Mouse (Mus musculus): ENCODE results near the gene Elavl2. TPM values are rescaled to one million over a fixed set of nuclear protein-coding genes. Genes with fewer than 3 reads are reported as not detected.

Gene Elavl2
- polyA plus RNA-seq, 1 experiment from 2014 or later, result 2.4 TPM

DNA sequence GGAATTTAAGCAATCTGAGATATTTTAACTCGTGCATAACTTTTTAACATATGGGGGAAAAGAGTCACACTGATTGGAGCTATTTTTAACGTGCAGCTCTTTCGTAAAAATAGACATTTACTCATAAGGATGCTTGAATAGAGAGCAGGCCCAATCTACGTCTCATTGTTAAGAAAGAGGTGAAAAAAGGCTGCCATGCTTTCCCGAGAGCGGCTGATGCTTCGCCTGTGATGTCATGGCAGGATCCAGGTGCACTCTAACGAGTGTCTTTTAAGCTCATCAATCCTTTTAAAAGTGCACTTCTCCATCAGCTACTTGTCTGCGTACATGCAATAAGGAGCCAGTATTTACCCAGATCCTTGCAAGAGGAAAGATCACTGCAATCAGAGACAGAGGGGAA lies 156.0 kb downstream of the Elavl2 start:
- 59% methylated on average over 9 of the region's 9 CpGs for WGBS
- Histone ChIP-seq H3K27me3 (replicated peaks) (no peaks in the 10 kb centered on the region), H3K4me1 (replicated peaks) (0 out of 2 replicates have a peak, but pooled peaks cover 3% of the 10 kb centered on the region), H3K4me3 (no peak overlapping the region), H3K9ac (no peak overlapping the region), H3K4me2 (no peak overlapping the region), H3K27ac (ENCODE audit: poor library complexity, severe bottlenecking) (no peak overlapping the region), H3K36me3 (no peaks in the 10 kb centered on the region), H3K9me3 (replicated peaks) (no peaks in the 10 kb centered on the region)
- ATAC-seq (ENCODE audit: insufficient number of reproducible peaks, low FRiP score), result no peak

DNA sequence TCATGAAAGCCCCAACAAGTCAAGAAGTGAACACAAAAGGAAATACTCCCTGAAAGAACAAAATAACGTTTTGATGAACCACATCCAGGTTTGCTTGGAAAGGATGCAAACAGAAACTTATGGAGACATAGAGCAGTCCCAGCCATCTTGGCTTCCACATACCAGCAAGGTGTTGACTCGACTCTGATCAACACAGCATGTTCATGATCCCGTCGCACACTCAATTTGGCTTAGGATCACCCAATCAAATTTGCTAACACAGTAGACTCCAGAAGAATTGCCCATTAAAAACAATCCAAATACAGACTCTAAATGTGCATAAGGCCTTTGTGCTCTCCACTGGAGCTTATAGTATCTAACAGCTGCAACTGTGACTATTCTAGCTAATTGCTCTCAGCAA lies 156.7 kb downstream of the Elavl2 start:
- H3K9ac ChIP-seq, result no peak overlapping the region
- H3K36me3 ChIP-seq, result no peaks in the 10 kb centered on the region
- H3K27ac ChIP-seq (ENCODE audit: poor library complexity, severe bottlenecking), result no peak overlapping the region
- H3K27me3 ChIP-seq (replicated peaks), result no peaks in the 10 kb centered on the region
- H3K9me3 ChIP-seq (replicated peaks), result no peaks in the 10 kb centered on the region
- ATAC-seq (ENCODE audit: insufficient number of reproducible peaks, low FRiP score), result no peak
- H3K4me1 ChIP-seq (replicated peaks), result 0 out of 2 replicates have a peak, but pooled peaks cover 3% of the 10 kb centered on the region
- 82% methylated on average over 4 of the region's 4 CpGs for WGBS
- no peak overlapping the region for H3K4me3 ChIP-seq
- no peak overlapping the region for H3K4me2 ChIP-seq

DNA sequence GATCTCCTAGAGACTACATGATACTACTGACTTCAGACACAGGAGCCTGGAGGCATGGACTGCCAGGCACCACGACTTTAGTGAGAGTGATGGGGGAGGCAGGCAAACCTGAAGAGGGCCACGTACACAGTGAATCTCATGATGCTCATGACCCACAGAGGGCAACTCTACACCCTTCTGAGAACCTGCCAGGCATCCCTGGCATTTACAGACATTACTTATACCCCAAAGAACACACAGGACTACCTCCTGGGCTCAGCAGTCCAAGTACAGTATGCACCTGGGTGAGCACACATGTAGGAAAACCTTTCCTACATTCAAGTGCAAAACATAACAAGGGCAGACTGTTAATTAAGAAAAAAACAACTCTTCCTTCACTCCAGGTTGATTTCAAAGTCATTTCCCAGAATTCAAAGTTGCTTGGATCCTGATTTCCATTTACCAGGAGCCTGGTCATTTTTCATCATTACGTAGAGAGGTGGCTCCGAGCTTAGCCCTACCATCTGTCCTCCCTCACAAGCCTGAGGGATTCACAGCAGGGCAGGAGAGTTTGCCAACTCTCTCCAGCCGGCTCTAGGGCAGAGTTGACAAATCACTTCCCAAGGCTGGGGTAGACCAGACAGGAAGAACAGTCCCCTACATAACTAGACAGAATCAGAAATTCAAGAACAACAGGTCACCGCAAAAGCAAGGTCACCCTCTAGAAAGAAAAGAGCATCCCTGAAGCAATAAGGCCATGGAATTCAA lies 161.7 kb downstream of the Elavl2 start:
- Histone ChIP-seq H3K4me2 (no peak overlapping the region), H3K4me1 (replicated peaks) (0 out of 2 replicates have a peak, but pooled peaks cover 2% of the 10 kb centered on the region), H3K9ac (no peak overlapping the region), H3K27me3 (replicated peaks) (0 out of 2 replicates have a peak, but pooled peaks cover 5% of the 10 kb centered on the region), H3K4me3 (no peak overlapping the region), H3K27ac (ENCODE audit: poor library complexity, severe bottlenecking) (no peak overlapping the region), H3K9me3 (replicated peaks) (no peaks in the 10 kb centered on the region), H3K36me3 (no peaks in the 10 kb centered on the region)
- 73% methylated on average over 6 of the region's 6 CpGs for WGBS
- ATAC-seq (ENCODE audit: insufficient number of reproducible peaks, low FRiP score), result no peak

DNA sequence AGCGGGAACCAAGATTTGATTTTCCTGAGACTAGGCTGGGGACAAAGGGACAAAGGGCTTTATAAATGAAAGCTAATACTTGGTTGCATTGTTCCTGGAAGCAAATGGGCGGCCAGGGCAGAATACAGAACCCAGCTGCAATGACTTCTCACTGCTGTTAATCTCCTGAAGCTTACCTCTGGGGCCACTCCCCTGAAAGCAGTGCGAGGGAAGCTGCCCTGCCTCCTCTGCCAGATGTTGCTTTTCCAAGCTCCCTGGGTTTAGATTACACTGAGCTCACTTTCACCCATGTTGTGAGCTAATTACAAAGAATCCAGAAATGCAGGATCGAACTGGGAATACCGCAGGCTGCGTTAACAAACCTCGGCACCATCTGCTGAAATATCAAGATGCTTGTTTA lies 163.6 kb downstream of the Elavl2 start:
- H3K27me3 ChIP-seq (replicated peaks), result 0 out of 2 replicates have a peak, but pooled peaks cover 5% of the 10 kb centered on the region
- 0 out of 2 replicates have a peak, but pooled peaks cover 2% of the 10 kb centered on the region for H3K4me1 ChIP-seq (replicated peaks)
- no peak overlapping the region for H3K4me3 ChIP-seq
- H3K9me3 ChIP-seq (replicated peaks), result no peaks in the 10 kb centered on the region
- ATAC-seq (ENCODE audit: insufficient number of reproducible peaks, low FRiP score), result no peak
- 34% methylated on average over 7 of the region's 7 CpGs for WGBS
- H3K36me3 ChIP-seq, result no peaks in the 10 kb centered on the region
- no peak overlapping the region for H3K4me2 ChIP-seq
- H3K9ac ChIP-seq, result no peak overlapping the region
- no peak overlapping the region for H3K27ac ChIP-seq (ENCODE audit: poor library complexity, severe bottlenecking)

DNA sequence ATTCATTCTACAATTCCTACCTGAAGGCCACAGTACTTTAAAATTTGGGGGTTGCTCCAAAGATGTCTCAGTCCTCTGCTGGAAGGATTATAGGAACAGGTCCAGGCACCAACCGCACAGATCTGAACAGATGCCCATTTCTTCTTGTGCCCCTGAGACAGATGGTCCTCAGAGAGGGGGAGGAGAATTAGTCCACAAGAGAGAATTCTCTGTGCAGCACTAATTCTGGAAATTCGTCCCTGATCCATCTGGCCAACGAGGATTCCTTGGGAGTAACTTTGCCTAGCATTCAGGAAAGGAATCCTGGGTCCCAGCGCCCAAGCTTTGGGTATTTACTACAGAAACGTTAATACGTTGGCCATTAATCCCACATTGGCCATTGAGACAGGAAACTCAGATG lies 165.6 kb downstream of the Elavl2 start:
- Histone ChIP-seq H3K36me3 (no peaks in the 10 kb centered on the region), H3K9ac (no peak overlapping the region), H3K4me3 (no peak overlapping the region), H3K27ac (ENCODE audit: poor library complexity, severe bottlenecking) (no peak overlapping the region), H3K9me3 (replicated peaks) (no peaks in the 10 kb centered on the region), H3K4me1 (replicated peaks) (0 out of 2 replicates have a peak, but pooled peaks cover 2% of the 10 kb centered on the region), H3K27me3 (replicated peaks) (0 out of 2 replicates have a peak, but pooled peaks cover 5% of the 10 kb centered on the region), H3K4me2 (no peak overlapping the region)
- ATAC-seq (ENCODE audit: insufficient number of reproducible peaks, low FRiP score), result no peak
- WGBS, result 80% methylated on average over 6 of the region's 6 CpGs

DNA sequence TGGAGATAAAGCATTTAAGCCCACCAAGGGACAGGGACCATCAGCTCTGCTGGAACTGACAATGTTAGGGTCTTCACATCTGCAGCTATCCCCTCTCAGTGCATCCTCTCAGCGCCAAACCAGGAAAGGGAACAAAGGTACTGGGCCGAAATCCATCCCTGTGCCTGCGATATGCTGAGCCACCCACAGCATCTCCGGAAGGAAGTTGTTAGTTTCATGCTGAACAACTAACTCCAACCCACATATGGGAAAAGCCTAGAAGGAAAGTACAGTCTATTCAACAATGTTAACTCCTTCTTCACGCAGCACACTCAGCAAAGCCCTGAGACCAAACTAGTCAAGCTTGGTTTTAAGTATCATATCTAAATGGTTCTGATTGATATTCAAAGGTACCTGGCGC lies 167.0 kb downstream of the Elavl2 start:
- 83% methylated on average over 6 of the region's 6 CpGs for WGBS
- no peak overlapping the region for H3K27ac ChIP-seq (ENCODE audit: poor library complexity, severe bottlenecking)
- H3K4me3 ChIP-seq, result no peak overlapping the region
- H3K36me3 ChIP-seq, result no peaks in the 10 kb centered on the region
- H3K9me3 ChIP-seq (replicated peaks), result no peaks in the 10 kb centered on the region
- 0 out of 2 replicates have a peak, but pooled peaks cover 2% of the 10 kb centered on the region for H3K4me1 ChIP-seq (replicated peaks)
- H3K9ac ChIP-seq, result no peak overlapping the region
- H3K4me2 ChIP-seq, result no peak overlapping the region
- H3K27me3 ChIP-seq (replicated peaks), result 0 out of 2 replicates have a peak, but pooled peaks cover 5% of the 10 kb centered on the region
- ATAC-seq (ENCODE audit: insufficient number of reproducible peaks, low FRiP score), result no peak

DNA sequence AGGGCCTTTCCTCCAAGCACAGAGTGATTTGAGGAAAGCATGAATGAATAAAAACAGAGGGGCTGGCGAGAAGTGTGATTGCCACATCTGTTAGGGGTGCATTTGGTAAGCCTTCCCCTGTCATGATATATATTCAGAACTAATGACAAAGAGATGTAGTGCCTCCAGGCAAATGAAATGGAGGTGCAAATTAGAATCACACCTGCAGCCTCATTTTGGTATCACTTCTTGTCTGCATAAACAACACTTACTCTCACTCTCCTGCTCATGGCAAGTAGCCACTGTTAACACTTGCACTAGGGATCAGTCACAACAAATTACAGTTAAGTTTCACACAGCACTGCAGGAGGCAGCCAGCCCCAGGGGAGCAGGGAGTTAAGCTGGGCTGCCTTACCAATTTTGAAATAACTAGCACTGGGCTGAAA lies 170.1 kb downstream of the Elavl2 start:
- H3K4me3 ChIP-seq, result no peak overlapping the region
- no peak overlapping the region for H3K9ac ChIP-seq
- 72% methylated on average over 1 of the region's 1 CpGs for WGBS
- no peak for ATAC-seq (ENCODE audit: insufficient number of reproducible peaks, low FRiP score)
- H3K4me1 ChIP-seq (replicated peaks), result no peaks in the 10 kb centered on the region
- no peaks in the 10 kb centered on the region for H3K9me3 ChIP-seq (replicated peaks)
- no peak overlapping the region for H3K4me2 ChIP-seq
- no peaks in the 10 kb centered on the region for H3K36me3 ChIP-seq
- H3K27ac ChIP-seq (ENCODE audit: poor library complexity, severe bottlenecking), result no peak overlapping the region
- H3K27me3 ChIP-seq (replicated peaks), result no peaks in the 10 kb centered on the region

DNA sequence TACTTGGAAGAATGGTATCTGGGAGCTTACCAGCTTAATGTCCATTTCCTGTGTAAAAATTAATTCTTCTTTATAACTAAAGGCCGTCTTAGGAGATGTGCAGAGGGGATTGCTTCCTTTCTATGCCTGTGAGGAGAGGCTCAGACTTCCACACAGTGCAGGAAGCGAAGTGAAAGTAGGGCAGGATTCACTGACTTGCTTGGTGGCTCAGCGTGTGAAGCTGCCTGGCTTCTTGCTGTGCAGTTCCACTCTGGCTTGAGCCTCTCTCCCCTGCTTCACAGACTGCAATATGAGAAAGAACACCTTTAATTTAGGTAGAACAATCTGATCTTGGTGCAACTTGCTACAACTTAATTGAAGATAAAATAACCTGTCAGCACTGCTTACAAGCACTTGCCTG lies 172.2 kb downstream of the Elavl2 start:
- WGBS, result 71% methylated on average over 3 of the region's 3 CpGs
- Histone ChIP-seq H3K27ac (ENCODE audit: poor library complexity, severe bottlenecking) (no peak overlapping the region), H3K4me2 (no peak overlapping the region), H3K9ac (no peak overlapping the region), H3K27me3 (replicated peaks) (no peaks in the 10 kb centered on the region), H3K36me3 (no peaks in the 10 kb centered on the region), H3K4me1 (replicated peaks) (no peaks in the 10 kb centered on the region), H3K4me3 (no peak overlapping the region), H3K9me3 (replicated peaks) (no peaks in the 10 kb centered on the region)
- no peak for ATAC-seq (ENCODE audit: insufficient number of reproducible peaks, low FRiP score)

DNA sequence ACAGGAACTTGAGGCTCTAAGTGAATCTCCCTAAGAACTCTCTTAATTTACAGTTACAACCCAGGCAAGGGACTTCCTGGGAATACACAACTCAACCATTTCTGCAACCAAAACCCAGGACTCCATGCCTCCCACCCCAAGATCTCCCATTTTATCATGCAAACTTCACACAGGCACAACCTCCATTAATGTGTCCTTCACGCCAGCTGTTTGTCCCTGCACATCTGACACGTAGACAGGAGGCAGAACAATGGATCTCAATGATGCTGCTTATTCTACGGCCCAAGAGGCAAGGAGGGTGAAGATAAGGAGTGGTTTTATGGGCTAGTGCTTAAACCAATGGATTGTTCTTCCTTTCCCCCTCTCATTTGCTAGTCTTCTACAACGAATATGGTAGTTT lies 176.8 kb downstream of the Elavl2 start:
- Histone ChIP-seq H3K4me1 (replicated peaks) (no peaks in the 10 kb centered on the region), H3K27ac (ENCODE audit: poor library complexity, severe bottlenecking) (no peak overlapping the region)
- WGBS, result 74% methylated on average over 4 of the region's 4 CpGs

DNA sequence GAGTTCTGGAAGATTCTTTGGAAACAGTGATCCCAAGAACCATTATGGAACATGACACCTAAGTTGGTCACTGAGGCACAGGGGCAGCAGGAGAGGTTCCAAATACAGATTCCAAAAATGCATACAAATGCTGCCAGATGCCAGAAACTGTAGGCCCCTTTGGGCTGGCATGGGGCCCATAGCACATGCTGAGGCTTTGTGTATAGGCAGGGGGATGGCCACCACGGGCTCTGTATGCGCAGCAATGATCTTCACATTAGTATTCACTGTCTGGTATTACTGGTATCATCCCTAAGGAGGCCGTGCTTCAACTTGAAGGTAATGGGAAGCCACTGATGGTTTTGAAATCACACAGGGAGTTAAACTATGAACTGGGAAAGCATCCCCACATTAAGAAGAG lies 181.3 kb downstream of the Elavl2 start:
- Histone ChIP-seq H3K4me1 (replicated peaks) (no peaks in the 10 kb centered on the region), H3K27me3 (replicated peaks) (no peaks in the 10 kb centered on the region), H3K9ac (no peak overlapping the region), H3K4me2 (no peak overlapping the region), H3K9me3 (replicated peaks) (no peaks in the 10 kb centered on the region), H3K4me3 (no peak overlapping the region), H3K36me3 (no peaks in the 10 kb centered on the region), H3K27ac (ENCODE audit: poor library complexity, severe bottlenecking) (no peak overlapping the region)
- WGBS, result 86% methylated on average over 3 of the region's 3 CpGs
- no peak for ATAC-seq (ENCODE audit: insufficient number of reproducible peaks, low FRiP score)

More for the DNA sequence above, 176.8 kb downstream of the Elavl2 start:
- no peak overlapping the region for H3K4me2 ChIP-seq
- H3K27me3 ChIP-seq (replicated peaks), result no peaks in the 10 kb centered on the region
- no peak overlapping the region for H3K9ac ChIP-seq
- H3K9me3 ChIP-seq (replicated peaks), result no peaks in the 10 kb centered on the region
- no peaks in the 10 kb centered on the region for H3K36me3 ChIP-seq
- no peak overlapping the region for H3K4me3 ChIP-seq
- ATAC-seq (ENCODE audit: insufficient number of reproducible peaks, low FRiP score), result no peak

DNA sequence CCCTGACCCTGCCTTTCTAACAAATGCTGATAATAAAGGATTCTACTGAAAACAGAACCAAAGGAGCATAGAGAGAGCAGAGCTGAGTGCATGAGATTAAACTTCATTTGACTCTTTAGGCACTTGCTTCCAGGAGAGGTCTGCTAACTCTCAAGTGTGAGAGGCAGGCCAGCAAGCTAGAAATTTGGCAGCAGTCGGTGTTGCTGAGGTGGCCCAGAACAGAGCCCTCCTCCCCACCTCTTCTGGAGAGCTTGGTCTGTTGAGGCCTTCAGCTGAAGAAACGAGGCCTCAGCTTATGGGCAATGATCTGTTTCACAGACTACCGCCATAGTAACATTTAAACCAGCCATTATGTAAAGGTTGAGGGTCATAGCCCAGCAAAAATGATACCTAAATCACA lies 186.7 kb downstream of the Elavl2 start:
- no peaks in the 10 kb centered on the region for H3K9me3 ChIP-seq (replicated peaks)
- H3K4me2 ChIP-seq, result no peak overlapping the region
- no peak overlapping the region for H3K27ac ChIP-seq (ENCODE audit: poor library complexity, severe bottlenecking)
- H3K36me3 ChIP-seq, result no peaks in the 10 kb centered on the region
- H3K4me3 ChIP-seq, result no peak overlapping the region
- no peak for ATAC-seq (ENCODE audit: insufficient number of reproducible peaks, low FRiP score)
- H3K27me3 ChIP-seq (replicated peaks), result no peaks in the 10 kb centered on the region
- H3K4me1 ChIP-seq (replicated peaks), result no peaks in the 10 kb centered on the region
- WGBS, result 49% methylated on average over 3 of the region's 3 CpGs
- H3K9ac ChIP-seq, result no peak overlapping the region
